Mouse (Mus musculus): Measurements from ENCODE around the gene A730015C16Rik.

DNA sequence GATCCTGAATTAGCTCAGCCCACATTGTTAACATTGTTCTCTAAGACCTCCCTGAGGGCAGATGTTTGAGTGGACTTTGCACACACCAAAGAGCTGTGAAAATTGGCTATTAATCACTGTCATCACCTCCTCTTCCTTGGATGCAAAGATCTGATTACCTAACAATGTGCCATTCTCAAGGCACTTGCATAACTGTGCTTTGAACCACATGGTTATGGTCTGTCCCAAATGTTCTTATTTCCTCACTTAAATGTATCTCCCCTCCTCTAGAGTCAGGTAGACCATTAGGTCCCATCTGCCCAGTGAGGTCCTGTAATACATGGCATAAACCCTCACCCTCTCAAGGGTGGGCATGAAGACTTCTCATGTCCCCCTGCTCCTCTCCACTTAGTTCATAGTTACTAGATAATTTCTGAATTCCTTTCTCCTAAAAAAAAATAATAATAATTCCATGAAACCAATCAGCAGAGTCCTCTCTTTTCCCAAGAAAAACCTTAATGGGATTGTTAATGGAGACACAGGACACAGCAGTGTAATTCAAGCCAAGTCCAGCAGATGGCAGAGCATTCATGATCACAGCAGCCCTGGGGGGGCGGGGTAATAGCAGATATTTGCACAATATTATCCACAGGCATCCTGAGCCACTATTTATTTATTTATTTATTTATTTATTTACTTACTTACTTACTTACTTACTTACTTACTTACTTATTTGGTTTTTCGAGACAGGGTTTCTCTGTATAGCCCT, 50.2 kb downstream of the A730015C16Rik start:
- peak; percentile 76 for TF ChIP-seq CTCF (IDR thresholded peaks at IDR 0.05; ENCODE audit: low read depth)
- no peak for TF ChIP-seq EP300 (IDR thresholded peaks at IDR 0.05; ENCODE audit: low read depth)
